Mouse (Mus musculus): ENCODE measurements around the gene Gm9495.
"Not testable (repeated sequence)": the region's sequence is repeated elsewhere in the genome, so short reads cannot be mapped to it uniquely, and the experiment has no call there.

The Gm9495 gene

GRCm38 (mm10) chr8:69453465-69453864 is at the start of gene Gm9495:
Gm9495 (minus strand) TSS chr8:69453565.
- not testable (repeated sequence) for DNase-seq (ENCODE audit: low spot score in 2 of 2)

GRCm38 (mm10) chr8:69474946-69475345 is 21.6 kb upstream of the Gm9495 start:
- peak in 1 of 2 experiments; percentile 1 for DNase-seq (ENCODE audit: low spot score in 2 of 2)

GRCm38 (mm10) chr8:69420018-69420417 is 33.3 kb downstream of the Gm9495 start:
- not testable (repeated sequence) for DNase-seq (ENCODE audit: low spot score in 2 of 2)

- no peak for DNase-seq (ENCODE audit: low spot score in 2 of 2)
Observed at GRCm38 (mm10) chr8:69414326-69414725, 39.0 kb downstream of the Gm9495 start.

- no peak for DNase-seq (ENCODE audit: low spot score in 2 of 2)
Observed at GRCm38 (mm10) chr8:69404768-69405167, 48.6 kb downstream of the Gm9495 start.

GRCm38 (mm10) chr8:69399956-69400443 is 53.4 kb downstream of the Gm9495 start:
- peak in 1 of 2 experiments; percentile 46 for DNase-seq (ENCODE audit: low spot score in 2 of 2)

GRCm38 (mm10) chr8:69399181-69399955 is 54.0 kb downstream of the Gm9495 start:
- DNase-seq (ENCODE audit: low spot score in 2 of 2) = peak in 1 of 2 experiments; percentile 23

- peak in 1 of 2 experiments; percentile 16 for DNase-seq (ENCODE audit: low spot score in 2 of 2)
Observed at GRCm38 (mm10) chr8:69396196-69396595, 57.2 kb downstream of the Gm9495 start.

- peak; percentile 85 to 94 for DNase-seq (ENCODE audit: low spot score in 2 of 2)
Observed at GRCm38 (mm10) chr8:69395050-69395789, 58.1 kb downstream of the Gm9495 start.

GRCm38 (mm10) chr8:69384361-69384760 is 69.0 kb downstream of the Gm9495 start:
- DNase-seq (ENCODE audit: low spot score in 2 of 2) = peak in 1 of 2 experiments; percentile 17
